Mouse (Mus musculus): Measurements from ENCODE around the gene Gabrg3. TPM values are rescaled to one million over a fixed set of nuclear protein-coding genes. Genes with fewer than 3 reads are reported as not detected.

Gene Gabrg3
- total RNA-seq, 1 experiment = 0.27 TPM

DNA sequence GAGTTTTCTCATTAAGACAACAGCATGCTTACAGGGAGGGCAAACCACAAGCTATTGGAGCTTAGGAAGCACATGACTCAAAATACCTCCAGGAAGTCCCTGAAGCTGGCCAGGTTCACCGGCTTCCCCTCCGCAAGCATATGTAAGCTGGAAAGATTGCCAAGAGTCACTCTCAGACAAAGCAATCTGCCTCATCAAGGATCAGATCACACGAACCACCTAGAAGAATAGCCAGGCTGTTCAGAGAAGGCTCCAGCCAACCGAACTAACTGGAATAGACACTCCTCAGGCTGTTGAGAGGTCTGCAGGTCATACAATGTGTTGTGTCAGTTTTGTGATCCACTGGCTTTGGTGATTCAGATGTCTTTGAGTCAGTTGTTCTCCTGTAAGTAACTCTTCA is 24.2 kb upstream of the Gabrg3 start:
- Histone ChIP-seq H3K36me3 (ENCODE audit: control insufficient read depth, insufficient read depth, low read length, poor library complexity, severe bottlenecking) (no peaks in the 10 kb centered on the region), H3K9me3 (ENCODE audit: control insufficient read depth, insufficient read depth, low read depth, low read length) (no peaks in the 10 kb centered on the region), H3K27ac (ENCODE audit: insufficient read depth, low read depth, low read length, poor library complexity, severe bottlenecking) (no peak overlapping the region), H3K4me1 (ENCODE audit: control insufficient read depth in 2 of 2, insufficient read depth in 2 of 2, low read length in 2 of 2, poor library complexity in 1 of 2) (no peaks in the 10 kb centered on the region), H3K4me3 (ENCODE audit: insufficient read depth in 1 of 2, low read depth in 1 of 2, low read length in 2 of 2, poor library complexity in 1 of 2, severe bottlenecking in 1 of 2) (no peak overlapping the region), H3K9ac (ENCODE audit: insufficient read depth, low read depth, low read length, poor library complexity, severe bottlenecking) (no peak overlapping the region)
- in situ Hi-C loops (cut with MboI; ENCODE audit: low sequenced_read_pairs in 2 of 2, unreplicated experiment in 2 of 2) = no loop called here
- TF ChIP-seq CHD2 (IDR thresholded peaks at IDR 0.05; ENCODE audit: low read depth, low read length) (no peak), ZC3H11A (IDR thresholded peaks at IDR 0.05; ENCODE audit: borderline replicate concordance, low read depth, low read length) (no peak), ZNF384 (IDR thresholded peaks at IDR 0.05; ENCODE audit: low read depth, low read length) (no peak), HCFC1 (IDR thresholded peaks at IDR 0.05; ENCODE audit: borderline replicate concordance, insufficient read depth, low read length) (no peak), MAFK (IDR thresholded peaks at IDR 0.05; ENCODE audit: insufficient read depth, low read depth, low read length) (no peak)
- DNase-seq (ENCODE audit: low read depth, low spot score) = no peak

DNA sequence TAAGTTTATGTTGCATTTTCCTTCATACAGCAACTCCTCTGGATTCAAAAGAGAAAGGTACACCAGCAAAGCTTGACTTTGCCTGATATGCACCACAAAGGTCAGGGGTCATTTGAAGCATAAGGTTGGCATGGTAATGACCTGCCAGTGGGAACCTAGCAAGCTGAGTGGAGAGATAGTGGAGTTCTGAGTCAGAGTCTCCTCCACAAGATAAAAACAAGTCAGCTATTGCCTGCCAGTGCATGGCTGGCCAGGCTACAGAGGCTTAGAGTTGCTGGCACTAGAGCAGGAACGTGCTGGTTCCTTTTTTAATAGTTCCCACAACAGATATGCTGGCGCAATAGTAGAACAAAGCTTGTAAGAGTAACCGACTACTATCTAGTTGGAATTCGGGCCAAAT is 6.6 kb upstream of the Gabrg3 start:
- no peak overlapping the region for H3K4me3 ChIP-seq (ENCODE audit: insufficient read depth in 1 of 2, low read depth in 1 of 2, low read length in 2 of 2, poor library complexity in 1 of 2, severe bottlenecking in 1 of 2)
- in situ Hi-C loops (cut with MboI; ENCODE audit: low sequenced_read_pairs in 2 of 2, unreplicated experiment in 2 of 2) = no loop called here
- TF ChIP-seq ZC3H11A (IDR thresholded peaks at IDR 0.05; ENCODE audit: borderline replicate concordance, low read depth, low read length) (no peak), MAFK (IDR thresholded peaks at IDR 0.05; ENCODE audit: insufficient read depth, low read depth, low read length) (no peak), ZNF384 (IDR thresholded peaks at IDR 0.05; ENCODE audit: low read depth, low read length) (no peak), CHD2 (IDR thresholded peaks at IDR 0.05; ENCODE audit: low read depth, low read length) (no peak), HCFC1 (IDR thresholded peaks at IDR 0.05; ENCODE audit: borderline replicate concordance, insufficient read depth, low read length) (no peak)

DNA sequence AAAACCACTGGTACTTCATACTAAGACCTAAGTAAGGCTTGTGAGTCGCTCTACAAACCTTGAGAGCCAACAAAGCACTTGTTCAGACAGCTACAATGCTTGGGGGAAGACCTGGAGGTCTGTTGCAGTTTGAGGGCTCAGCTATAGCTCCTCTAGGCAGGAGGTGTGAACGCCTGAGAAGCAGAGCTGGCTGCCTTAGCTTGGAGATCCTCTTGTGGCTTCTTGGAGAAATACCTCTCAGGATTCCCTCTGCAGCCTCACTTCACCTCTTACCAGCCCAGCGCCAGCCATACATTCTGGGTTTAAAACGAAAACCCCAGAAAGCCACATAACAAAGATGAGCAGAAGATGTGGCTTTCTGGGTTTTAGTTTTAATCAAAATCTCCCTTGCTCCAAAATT is 3.1 kb upstream of the Gabrg3 start:
- Histone ChIP-seq H3K4me3 (ENCODE audit: insufficient read depth in 1 of 2, low read depth in 1 of 2, low read length in 2 of 2, poor library complexity in 1 of 2, severe bottlenecking in 1 of 2) (no peak overlapping the region), H3K4me1 (ENCODE audit: control insufficient read depth in 2 of 2, insufficient read depth in 2 of 2, low read length in 2 of 2, poor library complexity in 1 of 2) (no peaks in the 10 kb centered on the region), H3K36me3 (ENCODE audit: control insufficient read depth, insufficient read depth, low read length, poor library complexity, severe bottlenecking) (no peaks in the 10 kb centered on the region), H3K27ac (ENCODE audit: insufficient read depth, low read depth, low read length, poor library complexity, severe bottlenecking) (no peak overlapping the region), H3K9me3 (ENCODE audit: control insufficient read depth, insufficient read depth, low read depth, low read length) (no peaks in the 10 kb centered on the region), H3K9ac (ENCODE audit: insufficient read depth, low read depth, low read length, poor library complexity, severe bottlenecking) (no peak overlapping the region)
- no peak for DNase-seq (ENCODE audit: low read depth, low spot score)
- TF ChIP-seq MAFK (IDR thresholded peaks at IDR 0.05; ENCODE audit: insufficient read depth, low read depth, low read length) (no peak), HCFC1 (IDR thresholded peaks at IDR 0.05; ENCODE audit: borderline replicate concordance, insufficient read depth, low read length) (no peak), CHD2 (IDR thresholded peaks at IDR 0.05; ENCODE audit: low read depth, low read length) (no peak), ZNF384 (IDR thresholded peaks at IDR 0.05; ENCODE audit: low read depth, low read length) (no peak), ZC3H11A (IDR thresholded peaks at IDR 0.05; ENCODE audit: borderline replicate concordance, low read depth, low read length) (no peak)
- in situ Hi-C loops (cut with MboI; ENCODE audit: low sequenced_read_pairs in 2 of 2, unreplicated experiment in 2 of 2) = no loop called here

More for the DNA sequence above, 6.6 kb upstream of the Gabrg3 start:
- no peak overlapping the region for H3K9ac ChIP-seq (ENCODE audit: insufficient read depth, low read depth, low read length, poor library complexity, severe bottlenecking)
- no peak for DNase-seq (ENCODE audit: low read depth, low spot score)
- no peaks in the 10 kb centered on the region for H3K4me1 ChIP-seq (ENCODE audit: control insufficient read depth in 2 of 2, insufficient read depth in 2 of 2, low read length in 2 of 2, poor library complexity in 1 of 2)
- no peaks in the 10 kb centered on the region for H3K9me3 ChIP-seq (ENCODE audit: control insufficient read depth, insufficient read depth, low read depth, low read length)
- H3K27ac ChIP-seq (ENCODE audit: insufficient read depth, low read depth, low read length, poor library complexity, severe bottlenecking) = no peak overlapping the region
- no peaks in the 10 kb centered on the region for H3K36me3 ChIP-seq (ENCODE audit: control insufficient read depth, insufficient read depth, low read length, poor library complexity, severe bottlenecking)

DNA sequence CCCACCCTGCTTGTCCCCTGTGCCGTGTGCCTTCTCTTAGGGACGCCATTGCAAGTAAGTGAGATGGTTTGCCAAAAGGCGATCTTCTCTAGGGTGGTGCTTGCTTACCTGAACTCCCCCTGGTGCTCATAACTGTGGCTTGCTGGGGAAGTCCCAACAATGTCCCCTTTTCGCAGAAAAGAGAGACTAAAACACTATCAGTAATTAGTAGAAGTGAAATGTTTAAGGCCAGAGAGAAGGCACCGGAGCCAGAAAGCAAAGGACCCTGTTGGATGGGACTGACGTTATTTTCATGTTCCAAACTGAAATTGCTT is 310 bp upstream of the Gabrg3 start:
- TF ChIP-seq MAFK (IDR thresholded peaks at IDR 0.05; ENCODE audit: insufficient read depth, low read depth, low read length) (no peak), HCFC1 (IDR thresholded peaks at IDR 0.05; ENCODE audit: borderline replicate concordance, insufficient read depth, low read length) (no peak), ZC3H11A (IDR thresholded peaks at IDR 0.05; ENCODE audit: borderline replicate concordance, low read depth, low read length) (no peak), CHD2 (IDR thresholded peaks at IDR 0.05; ENCODE audit: low read depth, low read length) (no peak), ZNF384 (IDR thresholded peaks at IDR 0.05; ENCODE audit: low read depth, low read length) (no peak)
- no peaks in the 10 kb centered on the region for H3K36me3 ChIP-seq (ENCODE audit: control insufficient read depth, insufficient read depth, low read length, poor library complexity, severe bottlenecking)
- DNase-seq (ENCODE audit: low read depth, low spot score) = no peak
- peak overlapping the region; percentile 7; the same call in 1 of the 2 replicates for H3K9ac ChIP-seq (ENCODE audit: insufficient read depth, low read depth, low read length, poor library complexity, severe bottlenecking)
- H3K4me1 ChIP-seq (ENCODE audit: control insufficient read depth in 2 of 2, insufficient read depth in 2 of 2, low read length in 2 of 2, poor library complexity in 1 of 2) = no peaks in the 10 kb centered on the region
- no peaks in the 10 kb centered on the region for H3K9me3 ChIP-seq (ENCODE audit: control insufficient read depth, insufficient read depth, low read depth, low read length)
- peak overlapping the region; percentile 59 to 72 for H3K4me3 ChIP-seq (ENCODE audit: insufficient read depth in 1 of 2, low read depth in 1 of 2, low read length in 2 of 2, poor library complexity in 1 of 2, severe bottlenecking in 1 of 2)
- in situ Hi-C loops (cut with MboI; ENCODE audit: low sequenced_read_pairs in 2 of 2, unreplicated experiment in 2 of 2) = no loop called here
- no peak overlapping the region for H3K27ac ChIP-seq (ENCODE audit: insufficient read depth, low read depth, low read length, poor library complexity, severe bottlenecking)

DNA sequence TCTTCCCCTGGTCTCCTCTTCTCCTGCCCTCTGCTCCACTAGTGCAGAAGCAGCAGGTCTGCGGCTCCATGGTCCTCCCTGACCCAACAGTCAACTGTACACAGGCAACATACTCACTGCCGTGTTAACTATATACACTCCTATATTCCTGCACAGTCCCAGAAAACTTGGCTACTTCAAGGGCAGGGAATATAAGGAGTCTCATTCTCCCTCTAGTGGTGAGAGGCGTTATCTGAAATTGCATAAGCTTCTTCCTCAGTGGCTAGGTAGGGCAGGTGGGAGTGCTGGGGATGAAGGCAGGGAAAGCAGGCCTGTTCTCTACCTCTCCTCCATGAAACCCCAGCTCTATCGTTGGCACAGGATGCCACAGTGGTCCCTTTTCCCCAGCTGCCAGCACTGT is 2.9 kb downstream of the Gabrg3 start:
- H3K9ac ChIP-seq (ENCODE audit: insufficient read depth, low read depth, low read length, poor library complexity, severe bottlenecking) = no peak overlapping the region
- no peaks in the 10 kb centered on the region for H3K4me1 ChIP-seq (ENCODE audit: control insufficient read depth in 2 of 2, insufficient read depth in 2 of 2, low read length in 2 of 2, poor library complexity in 1 of 2)
- no peak overlapping the region for H3K27ac ChIP-seq (ENCODE audit: insufficient read depth, low read depth, low read length, poor library complexity, severe bottlenecking)
- H3K4me3 ChIP-seq (ENCODE audit: insufficient read depth in 1 of 2, low read depth in 1 of 2, low read length in 2 of 2, poor library complexity in 1 of 2, severe bottlenecking in 1 of 2) = no peak overlapping the region
- H3K36me3 ChIP-seq (ENCODE audit: control insufficient read depth, insufficient read depth, low read length, poor library complexity, severe bottlenecking) = no peaks in the 10 kb centered on the region
- TF ChIP-seq ZNF384 (IDR thresholded peaks at IDR 0.05; ENCODE audit: low read depth, low read length) (no peak), CHD2 (IDR thresholded peaks at IDR 0.05; ENCODE audit: low read depth, low read length) (no peak), ZC3H11A (IDR thresholded peaks at IDR 0.05; ENCODE audit: borderline replicate concordance, low read depth, low read length) (no peak), HCFC1 (IDR thresholded peaks at IDR 0.05; ENCODE audit: borderline replicate concordance, insufficient read depth, low read length) (no peak)
- DNase-seq (ENCODE audit: low read depth, low spot score) = peak; percentile 57
- no peaks in the 10 kb centered on the region for H3K9me3 ChIP-seq (ENCODE audit: control insufficient read depth, insufficient read depth, low read depth, low read length)
- in situ Hi-C loops (cut with MboI; ENCODE audit: low sequenced_read_pairs in 2 of 2, unreplicated experiment in 2 of 2) = no loop called here

Data from ES-E14 (cell line).